ENCODE assay signal across 29 mouse cellular contexts in genomic region chr6:85316211-85316610, GRCm38 (mm10). TPM values are rescaled to one million over a fixed set of nuclear protein-coding genes. Genes with fewer than 3 reads are reported as not detected.
DNase-seq lines count a peak whose midpoint lies in the region; TF ChIP-seq lines count a peak whose summit lies in the region.
"Had no signal": no experiment of that assay in that cellular context is flagged by ENCODE, and none has a peak within 500 bp of the region (broad histone marks: within the 10 kb centered on the region; RNA-seq: fewer than 3 reads in every experiment).

No protein-coding gene starts in this region.

- peak overlapping the region; percentile 30; the same call in 1 of the 2 replicates for H3K27ac ChIP-seq in cerebellum, adult 2 months (ENCODE audit: insufficient read depth, low read length)
- peak overlapping the region; percentile 84; the same call in 1 of the 2 replicates for H3K27ac ChIP-seq in layer of hippocampus, adult 2 months
- no peak overlapping the region for H3K27ac ChIP-seq in heart, adult 2 months
- H3K27ac ChIP-seq: embryonic facial prominence, embryonic 12.5 days; embryonic facial prominence, embryonic 15.5 days; forebrain, embryonic 12.5 days; forebrain, embryonic 15.5 days; gastrocnemius, adult 2 months; heart, embryonic 15.5 days; hindbrain, embryonic 15.5 days; intestine, embryonic 15.5 days had no signal

- H3K4me1 ChIP-seq in cerebellum, adult 2 months (ENCODE audit: control insufficient read depth, insufficient read depth, low read length): no peaks in the 10 kb centered on the region
- H3K4me1 ChIP-seq in heart, adult 2 months (ENCODE audit: control insufficient read depth, insufficient read depth, low read length): no peaks in the 10 kb centered on the region
- H3K4me1 ChIP-seq: heart, embryonic 12.5 days; heart, embryonic 15.5 days; intestine, embryonic 15.5 days had no signal

- no peak overlapping the region for H3K9ac ChIP-seq in heart, adult 2 months (ENCODE audit: low read depth, low read length)
- H3K9ac ChIP-seq: embryonic facial prominence, embryonic 12.5 days; embryonic facial prominence, embryonic 15.5 days; forebrain, embryonic 12.5 days; forebrain, embryonic 15.5 days; heart, embryonic 12.5 days; heart, embryonic 15.5 days; hindbrain, embryonic 15.5 days; intestine, embryonic 15.5 days had no signal

- TF ChIP-seq CTCF in cerebellum, adult 2 months (IDR thresholded peaks at IDR 0.05; ENCODE audit: borderline replicate concordance, insufficient read depth, low read depth, low read length): no peak
- TF ChIP-seq CTCF in layer of hippocampus, adult 2 months (conservative IDR thresholded peaks at IDR 0.05): peak; percentile 33
- TF ChIP-seq CTCF in heart, adult 2 months (IDR thresholded peaks at IDR 0.05): no peak

- H3K27me3 ChIP-seq in cerebellum, adult 2 months (ENCODE audit: control insufficient read depth, insufficient read depth, low read length): no peaks in the 10 kb centered on the region
- H3K27me3 ChIP-seq in heart, adult 2 months (ENCODE audit: control insufficient read depth, insufficient read depth, low read length): no peaks in the 10 kb centered on the region
- H3K27me3 ChIP-seq: embryonic facial prominence, embryonic 12.5 days; embryonic facial prominence, embryonic 15.5 days; forebrain, embryonic 12.5 days; forebrain, embryonic 15.5 days; heart, embryonic 12.5 days; heart, embryonic 15.5 days; hindbrain, embryonic 15.5 days; intestine, embryonic 15.5 days; Patski had no signal

- 81% methylated on average over 2 of the region's 2 CpGs for WGBS in cerebellum, adult 2 months
- 88% methylated on average over 2 of the region's 2 CpGs for WGBS in heart, adult 2 months

- intact Hi-C loops in heart, postnatal 14 days (cut with DNase I): no loop called here
- intact Hi-C loops in heart, adult 2 months (cut with DNase I): no loop called here

- H3K4me3 ChIP-seq in cerebellum, adult 2 months (replicated peaks; ENCODE audit: insufficient read depth, low read depth, low read length): no peak overlapping the region
- H3K4me3 ChIP-seq in layer of hippocampus, adult 2 months: no peak overlapping the region
- H3K4me3 ChIP-seq in heart, adult 2 months: no peak overlapping the region
- H3K4me3 ChIP-seq: embryonic facial prominence, embryonic 12.5 days; embryonic facial prominence, embryonic 15.5 days; forebrain, embryonic 12.5 days; forebrain, embryonic 15.5 days; gastrocnemius, adult 2 months; heart, embryonic 12.5 days; heart, embryonic 15.5 days; hindbrain, embryonic 15.5 days; intestine, embryonic 15.5 days had no signal

- no peak for TF ChIP-seq POLR2A in cerebellum, adult 2 months (IDR thresholded peaks at IDR 0.05; ENCODE audit: borderline replicate concordance, insufficient read depth, low read length)
- no peak for TF ChIP-seq POLR2A in heart, adult 2 months (IDR thresholded peaks at IDR 0.05; ENCODE audit: insufficient read depth, low read depth, low read length)

- H3K79me2 ChIP-seq in heart, adult 2 months (replicated peaks; ENCODE audit: control insufficient read depth, insufficient read depth, low read length): no peaks in the 10 kb centered on the region

- no peaks in the 10 kb centered on the region for H3K36me3 ChIP-seq in heart, adult 2 months (ENCODE audit: control insufficient read depth, insufficient read depth, low read length)
- H3K36me3 ChIP-seq: embryonic facial prominence, embryonic 12.5 days; embryonic facial prominence, embryonic 15.5 days; forebrain, embryonic 15.5 days; heart, embryonic 12.5 days; heart, embryonic 15.5 days; hindbrain, embryonic 15.5 days; intestine, embryonic 15.5 days had no signal

- no peak for TF ChIP-seq EP300 in heart, adult 2 months (IDR thresholded peaks at IDR 0.05; ENCODE audit: insufficient read depth, low read depth, low read length)

- no peak for DNase-seq in cerebellum, adult 2 months
- DNase-seq in cerebellum, adult 9-11 months: no peak
- no peak for DNase-seq in layer of hippocampus, adult 2 months (ENCODE audit: low spot score in 2 of 2)
- DNase-seq in layer of hippocampus, postnatal 10 days (ENCODE audit: low spot score in 2 of 2): no peak
- DNase-seq in ES-CJ7 (ENCODE audit: low read depth, low spot score) (peak; percentile 64), ZHBTc4 (ENCODE audit: low read depth, low spot score) (peak; percentile 48)
- DNase-seq in heart, postnatal 14 days: no peak
- DNase-seq in heart, adult 2 months: no peak
- DNase-seq: adrenal gland, adult 8-10 months; adrenal gland, postnatal 25 days; B cell, adult 2 months; cerebellum, adult 11-12 months; cerebellum, adult 9-10 months; cerebellum, postnatal 25 days; gastrocnemius, adult 2 months; gastrocnemius, postnatal 14 days; heart, adult 11 months; heart, postnatal 10 days; heart, postnatal 4 days; kidney, adult 11 months had no signal

RNA-seq across cellular contexts. Expression of gene Sfxn5, which starts 17.0 kb away (rescaled TPM):
- polyA plus RNA-seq in cerebellum, adult 2 months (2012; rRNA removed): 169 and 172 TPM in 2 replicates
- total RNA-seq in layer of hippocampus, adult 2 months (2021): 100 to 1,000 TPM; 167 to 175 TPM
- 100 to 1,000 TPM; 141 to 142 TPM for total RNA-seq in layer of hippocampus, postnatal 10 days (2021)
- 1 to 10 TPM; 3.9 to 5.7 TPM for total RNA-seq in heart, postnatal 14 days (2021)
- 1 to 10 TPM; 4.2 to 5.3 TPM for total RNA-seq in heart, adult 2 months (2021)
- polyA plus RNA-seq in heart, adult 2 months (2012; rRNA removed): 4.9 and 5.9 TPM in 2 replicates

RNA-seq across cellular contexts. Expression of gene Rab11fip5, which starts 58.2 kb away (rescaled TPM):
- 70.7 and 75.2 TPM in 2 replicates for polyA plus RNA-seq in cerebellum, adult 2 months (2012; rRNA removed)
- 10 to 100 TPM; 55.1 to 58.2 TPM for total RNA-seq in layer of hippocampus, adult 2 months (2021)
- total RNA-seq in layer of hippocampus, postnatal 10 days (2021): 10 to 100 TPM; 50.3 to 52.9 TPM
- total RNA-seq in heart, postnatal 14 days (2021): 10 to 100 TPM; 53.9 to 54.0 TPM
- total RNA-seq in heart, adult 2 months (2021): 10 to 100 TPM; 59.3 to 73.9 TPM
- 41.6 and 55.0 TPM in 2 replicates for polyA plus RNA-seq in heart, adult 2 months (2012; rRNA removed)

Comparison
In these comparisons a context has a peak if more than half of its experiments do, and no peak if none do; other contexts are left out.
1. DNase-seq: peak in ES-CJ7 (single experiment) and ZHBTc4 (single experiment); none in cerebellum, adult 2 months (0 of 2), cerebellum, adult 9-11 months (single experiment), layer of hippocampus, adult 2 months (0 of 2), layer of hippocampus, postnatal 10 days (0 of 2), heart, postnatal 14 days (0 of 2) and heart, adult 2 months (0 of 2).
2. RNA of gene Sfxn5, which starts 17.0 kb away (total RNA-seq): 167 to 175 TPM in layer of hippocampus, adult 2 months and 141 to 142 TPM in layer of hippocampus, postnatal 10 days; 3.9 to 5.7 TPM in heart, postnatal 14 days and 4.2 to 5.3 TPM in heart, adult 2 months; every median in the first group is over 10 times any median in the second.